ENCODE assay signal across 18 mouse cellular contexts in genomic region chr5:118217410-118217809, GRCm38 (mm10). TPM values are rescaled to one million over a fixed set of nuclear protein-coding genes. Genes with fewer than 3 reads are reported as not detected.
DNase-seq lines count a peak whose midpoint lies in the region; ATAC-seq lines count a peak whose summit lies in the region.
"Had no signal": no experiment of that assay in that cellular context is flagged by ENCODE, and none has a peak within 500 bp of the region (broad histone marks: within the 10 kb centered on the region; RNA-seq: fewer than 3 reads in every experiment).

No protein-coding gene starts in this region.

- H3K27ac ChIP-seq in heart, embryonic 11.5 days (ENCODE audit: low read depth, low read length) = no peak overlapping the region
- H3K27ac ChIP-seq: liver, embryonic 14.5 days had no signal

- no peaks in the 10 kb centered on the region for H3K27me3 ChIP-seq in heart, embryonic 11.5 days (ENCODE audit: control insufficient read depth, insufficient read depth, low read length)

- DNase-seq in heart, adult 11 months = peak; percentile 97
- peak; percentile 35 for DNase-seq in kidney, postnatal 14 days
- no peak for DNase-seq in kidney, adult 9 months
- DNase-seq in layer of hippocampus, adult 11-12 months (ENCODE audit: low spot score) = peak; percentile 66
- DNase-seq in retina, embryonic 14.5 days (ENCODE audit: low spot score) = no peak
- no peak for DNase-seq in embryo, embryonic 11 days
- DNase-seq: adrenal gland, postnatal 36 days; cerebellum, adult 11 months; forebrain, postnatal 0 days; left cerebral cortex, postnatal 4 days; lung, postnatal 4 days; midbrain, embryonic 14.5 days had no signal

- no peaks in the 10 kb centered on the region for H3K9me3 ChIP-seq in heart, embryonic 11.5 days (replicated peaks; ENCODE audit: control insufficient read depth, low read length)
- H3K9me3 ChIP-seq: G1E had no signal

- H3K4me3 ChIP-seq in heart, embryonic 11.5 days (ENCODE audit: low read depth, low read length) = no peak overlapping the region
- H3K4me3 ChIP-seq: erythroblast, embryonic 14.5 days had no signal

- H3K36me3 ChIP-seq in heart, embryonic 11.5 days (ENCODE audit: control insufficient read depth, insufficient read depth, low read length) = no peaks in the 10 kb centered on the region
- H3K36me3 ChIP-seq: G1E had no signal

- no peak overlapping the region for H3K4me2 ChIP-seq in heart, embryonic 11.5 days

- H3K9ac ChIP-seq in heart, embryonic 11.5 days (ENCODE audit: low read depth, low read length) = no peak overlapping the region
- H3K9ac ChIP-seq: forebrain, postnatal 0 days; liver, embryonic 14.5 days had no signal

- WGBS in heart, embryonic 11.5 days (ENCODE audit: insufficient replicate concordance) = 63% methylated on average over 6 of the region's 6 CpGs

- ATAC-seq in heart, embryonic 11.5 days (replicated peaks; ENCODE audit: insufficient number of reproducible peaks, low FRiP score, low TSS enrichment) = no peak
- ATAC-seq: forebrain, postnatal 0 days had no signal

- H3K4me1 ChIP-seq in heart, embryonic 11.5 days (ENCODE audit: control insufficient read depth, insufficient read depth, low read length) = peaks cover 3% of the 10 kb centered on the region; the same call in 1 of the 2 replicates

RNA-seq across cellular contexts. Expression of gene Rnft2, which starts 27.5 kb away (rescaled TPM):
- polyA plus RNA-seq in heart, embryonic 11.5 days (2014; fragmentation: Nextera tagmentation; extraction: Ambion mirVana) = 2.2 and 2.4 TPM in 2 replicates
- polyA plus RNA-seq: erythroblast, embryonic 14.5 days had no signal

RNA-seq across cellular contexts. Expression of gene 2410131K14Rik, which starts 27.6 kb away (rescaled TPM):
- polyA plus RNA-seq in heart, embryonic 11.5 days (2014; fragmentation: Nextera tagmentation; extraction: Ambion mirVana) = 5.9 and 7.6 TPM in 2 replicates
- polyA plus RNA-seq: erythroblast, embryonic 14.5 days had no signal

RNA-seq across cellular contexts. Expression of gene Hrk, which starts 53.0 kb away (rescaled TPM):
- polyA plus RNA-seq in heart, embryonic 11.5 days (2014; fragmentation: Nextera tagmentation; extraction: Ambion mirVana) = not detected in 2 replicates
- polyA plus RNA-seq: C2C12; erythroblast, embryonic 14.5 days; G1E; large intestine, adult 2 months had no signal

Comparison
In these comparisons a context has a peak if more than half of its experiments do, and no peak if none do; other contexts are left out.
1. DNase-seq: peak in heart, adult 11 months (single experiment), kidney, postnatal 14 days (single experiment) and layer of hippocampus, adult 11-12 months (single experiment); none in kidney, adult 9 months (single experiment), retina, embryonic 14.5 days (single experiment) and embryo, embryonic 11 days (single experiment).